Mouse (Mus musculus): ENCODE measurements around the gene Nmi. TPM values are rescaled to one million over a fixed set of nuclear protein-coding genes. Genes with fewer than 3 reads are reported as not detected.

Nmi gene
- total RNA-seq, 4 experiments from 2014 or later, result 1.5 to 2.9 (median 1.9) TPM

DNA sequence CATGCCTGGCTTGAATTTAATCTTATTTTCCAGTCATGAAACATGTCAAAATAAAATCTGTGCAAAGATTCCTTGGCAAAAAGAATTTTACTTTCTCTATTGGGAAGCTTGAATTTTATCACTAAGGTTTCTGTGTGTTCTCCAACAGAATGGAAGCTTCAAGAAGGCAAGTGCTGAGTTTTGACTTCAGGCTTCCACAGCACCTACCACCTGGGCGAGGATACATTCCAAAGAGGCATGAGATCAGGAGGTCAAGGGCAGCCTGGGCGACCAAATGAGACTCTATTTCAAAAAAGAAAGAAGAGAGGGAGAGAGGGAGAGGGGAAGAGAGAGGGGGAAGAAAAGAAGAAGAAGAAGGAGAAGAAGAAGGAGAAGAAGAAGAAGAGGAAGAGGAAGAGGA, 27.5 kb downstream of the Nmi start:
- no peak for DNase-seq (ENCODE audit: low spot score in 2 of 2)

- DNase-seq (ENCODE audit: low spot score in 2 of 2), result no peak
Measured at GRCm38 (mm10) chr2:51941832-51942231, 31.5 kb downstream of the Nmi start.

DNA sequence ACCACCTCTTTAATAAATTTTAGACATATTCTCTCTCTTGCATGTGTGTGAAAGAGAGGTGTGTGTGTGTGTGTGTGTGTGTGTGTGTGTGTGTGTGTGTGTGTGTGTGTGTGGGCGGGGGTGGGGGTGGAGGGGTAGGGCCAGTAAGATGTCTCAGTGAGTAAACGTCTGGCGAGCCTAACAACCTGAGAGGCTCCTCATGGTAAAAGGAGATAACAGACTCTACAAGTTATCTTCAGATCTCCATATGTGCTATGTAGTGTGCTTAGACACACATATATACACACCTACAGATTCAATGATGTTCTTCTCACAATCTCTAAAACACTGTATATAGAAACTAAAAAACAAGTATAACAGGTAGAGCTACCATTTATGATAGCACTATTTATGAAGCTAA, 34.5 kb downstream of the Nmi start:
- DNase-seq (ENCODE audit: low spot score in 2 of 2), result no peak

DNA sequence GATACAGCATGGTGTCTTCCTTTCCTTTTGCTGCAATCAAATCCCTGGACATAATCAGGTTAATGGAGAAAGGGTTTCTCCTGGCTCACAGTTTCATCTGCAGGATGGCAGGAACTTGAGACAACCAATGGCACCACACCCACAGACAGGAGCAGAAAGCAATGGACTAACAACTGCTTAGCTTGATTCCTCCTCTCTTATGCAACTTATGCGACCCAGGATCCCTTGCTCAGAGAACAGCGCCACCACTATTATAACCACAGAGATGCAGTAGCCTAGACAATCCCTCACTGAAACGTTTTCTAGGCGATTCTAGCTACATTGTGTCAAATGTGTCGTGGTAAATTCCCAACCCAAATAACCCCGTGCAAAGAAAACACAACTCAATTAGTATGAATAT, 36.3 kb downstream of the Nmi start:
- DNase-seq (ENCODE audit: low spot score in 2 of 2), result no peak

DNA sequence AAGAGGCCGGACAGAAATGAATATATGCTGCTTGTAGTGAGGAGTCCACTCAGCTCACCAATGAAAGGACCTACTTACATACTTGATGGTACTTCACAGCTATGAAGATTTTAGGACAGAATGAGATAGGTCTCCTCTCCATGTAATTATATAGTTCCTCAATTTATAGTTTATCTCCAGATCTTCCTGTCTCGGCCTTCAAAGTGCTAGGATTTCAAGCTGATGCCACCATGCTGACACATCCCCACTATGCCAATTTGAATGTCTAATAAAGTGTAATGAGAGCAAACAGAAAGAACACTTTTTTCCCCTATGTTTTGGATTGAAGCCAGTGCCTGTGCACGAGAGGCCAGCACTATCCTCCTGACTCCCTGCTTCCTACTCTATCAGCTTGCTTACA, 36.7 kb downstream of the Nmi start:
- DNase-seq (ENCODE audit: low spot score in 2 of 2), result no peak

DNA sequence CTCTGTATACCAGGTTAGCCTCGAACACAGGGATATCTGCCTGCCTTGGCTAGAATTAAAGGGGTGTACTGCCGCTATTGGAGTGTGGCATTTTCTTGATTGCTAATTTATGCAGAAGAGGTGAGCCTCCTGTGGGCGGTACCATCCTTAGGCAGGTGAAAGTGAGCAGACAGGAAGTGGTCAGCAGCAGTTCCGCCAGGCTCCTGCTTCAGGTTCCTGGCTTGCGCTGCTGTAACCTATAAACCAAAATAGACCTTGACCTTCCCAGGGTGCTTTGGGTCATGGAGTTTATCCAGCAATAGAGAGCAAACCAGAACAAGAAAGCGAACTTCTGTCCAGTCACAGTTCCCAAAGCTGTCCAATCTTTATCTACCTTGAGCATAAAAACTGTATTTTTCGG, 37.4 kb downstream of the Nmi start:
- no peak for DNase-seq (ENCODE audit: low spot score in 2 of 2)

- DNase-seq (ENCODE audit: low spot score in 2 of 2), result peak; percentile 24 to 48
Measured at GRCm38 (mm10) chr2:51934574-51935334, 38.5 kb downstream of the Nmi start, which contains the start of gene Rbm43. Gene Rbm43 (minus strand): TSS chr2:51935163.

DNA sequence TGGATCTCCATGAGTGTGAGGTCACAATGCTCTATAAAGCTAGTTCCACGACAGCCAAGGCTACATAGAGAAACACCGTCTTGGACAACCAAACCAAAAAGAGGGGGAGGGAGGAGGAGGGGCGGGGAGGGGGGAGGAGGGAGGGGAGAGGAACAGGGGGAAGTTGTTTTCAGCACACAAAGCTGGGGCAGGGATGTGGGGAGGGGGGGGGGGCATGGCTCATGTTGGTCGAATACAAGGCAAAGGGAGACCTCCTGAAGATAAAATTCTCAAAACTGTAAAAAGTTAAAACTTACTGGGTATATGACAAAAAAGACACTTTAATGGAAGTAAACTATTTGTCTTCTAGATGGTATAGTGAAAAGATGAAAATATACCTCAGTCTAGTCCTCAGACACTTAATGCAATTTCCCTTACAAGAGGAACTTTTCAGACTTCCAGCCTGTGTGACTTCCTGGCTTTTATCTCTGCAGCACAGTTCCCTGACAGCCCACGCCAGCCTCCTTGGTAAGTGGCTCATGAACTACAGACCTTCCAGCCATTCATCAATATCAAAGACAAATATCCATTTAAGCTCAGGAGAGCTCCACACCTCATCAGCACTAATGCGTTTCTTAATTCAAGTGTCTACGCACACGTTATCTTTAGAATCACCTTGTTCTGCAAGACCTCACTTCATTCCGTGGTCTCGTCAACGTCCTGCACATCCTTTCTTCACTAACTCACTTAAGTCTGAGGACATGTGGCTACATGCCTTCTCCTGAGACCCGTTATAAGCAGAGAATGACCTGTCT, 39.8 kb downstream of the Nmi start:
- DNase-seq (ENCODE audit: low spot score in 2 of 2), result no peak

- DNase-seq (ENCODE audit: low spot score in 2 of 2), result no peak
Measured at GRCm38 (mm10) chr2:51931241-51931640, 42.1 kb downstream of the Nmi start.

GRCm38 (mm10) chr2:51914944-51915680, 58.2 kb downstream of the Nmi start:
- DNase-seq (ENCODE audit: low spot score in 2 of 2), result peak; percentile 22 to 44

GRCm38 (mm10) chr2:51914532-51914931, 58.8 kb downstream of the Nmi start:
- no peak for DNase-seq (ENCODE audit: low spot score in 2 of 2)

DNA sequence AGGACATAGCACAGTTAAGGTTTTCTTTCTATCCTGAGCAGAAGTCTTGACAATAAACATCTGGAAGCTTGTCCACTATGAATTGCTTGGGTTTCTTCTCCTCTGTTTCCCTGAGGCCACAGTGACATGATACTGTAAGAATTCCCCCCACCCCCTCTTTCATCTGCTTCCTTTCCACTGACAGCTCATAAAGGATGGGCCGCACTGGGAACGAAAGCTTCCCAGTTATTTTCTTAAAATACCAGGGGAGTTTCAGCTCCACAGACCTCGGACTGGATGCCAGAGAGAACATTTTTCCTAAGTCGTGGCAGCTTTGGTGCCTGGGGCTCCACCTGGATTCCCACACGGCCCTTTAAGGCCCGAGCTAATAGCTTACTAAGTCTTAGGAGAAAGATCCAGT, 60.6 kb downstream of the Nmi start:
- no peak for DNase-seq (ENCODE audit: low spot score in 2 of 2)

DNA sequence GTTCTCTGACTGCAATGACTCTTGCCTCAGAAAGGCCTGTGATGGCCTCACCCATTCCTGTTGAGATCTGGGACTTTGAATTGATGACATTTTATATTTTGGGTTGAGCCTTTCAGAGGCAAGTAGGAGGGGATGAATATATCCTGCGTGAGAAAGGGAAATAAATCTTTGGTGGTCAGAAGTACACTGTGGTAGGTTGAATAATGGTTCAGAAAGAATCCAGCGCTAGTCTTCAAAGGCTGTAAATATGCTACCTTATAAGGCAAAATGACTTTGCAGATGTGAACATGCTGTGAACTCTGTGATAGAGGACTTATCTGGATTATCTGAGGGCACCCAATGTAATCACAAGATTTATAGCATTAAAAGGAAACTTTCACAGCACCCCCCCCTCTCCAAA, 61.4 kb downstream of the Nmi start:
- no peak for DNase-seq (ENCODE audit: low spot score in 2 of 2)

GRCm38 (mm10) chr2:51907538-51908110, 65.7 kb downstream of the Nmi start:
- no peak for DNase-seq (ENCODE audit: low spot score in 2 of 2)

- no peak for DNase-seq (ENCODE audit: low spot score in 2 of 2)
Measured at GRCm38 (mm10) chr2:51905637-51906036, 67.7 kb downstream of the Nmi start.

Other genes starting within 250 kb of the Nmi start
- 1 to 10 TPM in 1 of 4 experiments, under 1 TPM in 3; 0.27 to 1.4 (median 0.69) TPM for gene Rbm43, start 38.3 kb downstream of the Nmi start, total RNA-seq (2022)
- under 1 TPM; 0.36 to 0.54 (median 0.46) TPM for gene Tnfaip6, start 64.5 kb upstream of the Nmi start, total RNA-seq (2022)
- gene Rif1, start 99.3 kb upstream of the Nmi start, total RNA-seq (2022), result 10 to 100 TPM; 12.3 to 17.0 (median 13.6) TPM